Mouse (Mus musculus) kidney, adult 18-20 months (tissue): ENCODE measurements around the gene Pi4k2a.
A peak's percentile ranks its signal among the peaks of the same experiment; 100 is the strongest.

Experiments
- DNase-seq: peaks from one replicate; pipeline ENCODE4 v3.0.0; 2021

Pi4k2a gene

DNA sequence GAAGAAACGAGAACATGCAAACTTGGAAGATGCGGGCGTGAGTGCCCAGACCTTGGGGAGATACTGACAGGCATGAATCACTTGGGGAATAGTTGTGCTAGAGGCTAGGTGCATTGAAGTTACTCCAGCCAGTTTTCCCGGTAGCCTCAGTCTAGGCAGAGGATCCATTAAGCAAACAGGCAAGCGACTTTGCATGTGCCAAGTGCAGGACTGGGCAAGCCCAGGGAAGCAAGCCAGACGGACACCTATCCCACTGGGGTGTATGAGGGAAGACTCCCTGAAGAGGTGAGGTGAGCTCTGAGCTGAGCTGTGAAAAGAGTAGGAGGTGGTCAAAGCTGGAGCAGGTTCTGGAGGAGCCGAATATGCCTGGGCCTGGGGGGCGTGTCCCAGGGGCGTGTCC lies 77.2 kb downstream of the Pi4k2a start:
- no peak for DNase-seq

DNA sequence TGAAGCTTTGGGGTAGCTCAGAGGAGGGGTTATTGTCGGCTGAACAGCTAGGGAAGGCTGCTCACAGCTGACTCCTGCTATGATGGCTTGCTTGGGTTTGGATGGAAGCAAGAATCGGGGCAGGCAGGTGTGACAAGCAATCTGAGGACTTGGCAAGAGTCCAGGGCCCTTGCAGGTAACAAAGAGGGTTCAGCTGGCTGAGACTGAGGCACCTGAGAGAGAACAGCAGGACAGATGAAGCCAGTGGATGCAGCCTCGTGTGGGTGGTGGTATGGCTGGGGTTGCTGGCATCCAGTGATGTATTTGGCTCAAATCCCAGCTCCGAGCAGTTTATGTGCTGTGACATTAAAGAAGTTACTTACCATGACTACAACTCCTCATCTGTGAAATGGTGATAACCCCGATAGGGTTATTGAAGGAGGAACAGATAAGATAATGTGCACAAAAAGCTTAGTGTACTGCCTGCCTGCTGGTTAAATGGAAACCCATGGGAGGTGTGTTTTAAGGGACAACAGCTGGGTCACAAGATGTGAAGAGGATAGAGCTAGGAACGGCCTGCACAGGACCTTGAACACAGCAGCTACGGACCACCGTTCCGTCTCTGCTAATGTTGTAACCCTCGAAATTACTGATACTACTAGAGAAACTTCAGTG lies 79.2 kb downstream of the Pi4k2a start:
- DNase-seq = peak; percentile 22

- peak; percentile 95 for DNase-seq
These were observed 80.0 kb downstream of the Pi4k2a start for GRCm38 (mm10) chr19:42170025-42170969.
